Mouse (Mus musculus) liver, postnatal 0 days (tissue): ENCODE data around the gene Peli2.

Experiments
- CTCF ChIP-seq: sonication (generic); IDR thresholded peaks from 2 replicates; pipeline ENCODE4 v1.5.1; 2016; ENCODE audit warnings: antibody characterized with exemption, low read depth
- EP300 ChIP-seq: IDR thresholded peaks from 2 replicates; pipeline ENCODE4 v1.6.1; 2016; ENCODE audit warnings: antibody characterized with exemption, low read depth, mild to moderate bottlenecking

DNA sequence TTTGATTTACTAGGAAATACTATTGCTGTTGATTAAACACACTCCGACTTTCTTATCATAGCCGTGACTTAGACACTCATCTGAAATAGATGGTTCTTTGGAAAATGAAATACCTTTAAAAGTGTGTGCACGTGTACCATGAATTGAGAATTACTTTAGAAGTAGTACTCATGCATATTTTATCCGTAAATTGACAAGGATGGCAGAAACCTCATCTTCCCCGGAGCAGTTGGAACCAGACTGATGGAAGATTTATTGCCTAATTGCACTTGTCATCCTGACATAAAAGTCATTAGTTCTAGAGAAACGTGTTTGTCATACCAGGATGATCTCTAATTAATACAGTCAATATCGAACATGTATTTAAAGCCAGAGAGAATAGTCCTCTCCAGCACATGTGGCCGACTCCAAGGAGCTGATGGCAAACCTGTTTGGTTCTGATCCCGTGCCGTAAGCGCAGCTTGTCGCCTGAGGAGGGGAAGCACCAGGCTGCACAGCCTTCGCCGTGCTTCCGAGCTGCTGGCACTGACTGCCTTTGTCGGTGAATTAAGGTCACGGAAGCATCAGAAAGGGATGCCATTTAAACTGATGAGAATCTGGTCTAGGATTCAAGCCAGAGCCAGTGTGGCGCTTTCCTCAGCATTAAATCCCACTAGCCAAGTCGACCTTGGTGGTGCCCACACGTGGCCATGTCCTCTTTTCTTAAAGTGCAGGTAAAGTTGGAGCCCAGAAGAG is 114.3 kb downstream of the Peli2 start:
- TF ChIP-seq CTCF (no peak), EP300 (no peak)
